Mouse (Mus musculus) liver, embryonic 14.5 days (tissue): ENCODE data around the gene Kdm1b.

Experiments used
- CTCF ChIP-seq: IDR thresholded peaks from 2 replicates; pipeline ENCODE4 v1.5.1; 2016; ENCODE audit warnings: antibody characterized with exemption, low read depth, control low read depth
- EP300 ChIP-seq: IDR thresholded peaks from 2 replicates; pipeline ENCODE4 v1.6.1; 2016; ENCODE audit warnings: antibody characterized with exemption, low read depth

DNA sequence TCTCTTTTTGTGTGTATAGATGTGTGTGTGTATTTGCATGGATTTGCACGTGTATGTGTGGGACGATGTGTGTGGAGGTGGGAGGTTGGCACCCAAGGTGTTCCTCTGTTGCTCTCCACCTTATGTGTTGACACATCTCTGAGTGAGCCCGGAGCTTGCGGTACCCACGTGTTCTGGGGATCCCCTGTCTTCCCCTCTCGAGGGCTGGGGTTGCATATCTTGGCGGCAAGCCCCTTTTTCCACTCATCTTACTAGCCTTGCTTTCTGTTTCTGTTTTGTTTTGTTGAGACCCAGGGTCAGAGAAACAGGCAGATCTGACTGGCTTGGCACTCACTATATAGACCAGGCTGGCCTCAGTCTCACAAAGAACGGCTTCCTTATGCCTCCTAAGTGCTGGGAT is 89.8 kb downstream of the Kdm1b start:
- TF ChIP-seq CTCF (no peak), EP300 (no peak)
